Mouse (Mus musculus): ENCODE measurements around the gene Crocc2. TPM values are rescaled to one million over a fixed set of nuclear protein-coding genes. Genes with fewer than 3 reads are reported as not detected.

Gene Crocc2
- polyA plus RNA-seq, 1 experiment from 2014 or later = 0.33 TPM

DNA sequence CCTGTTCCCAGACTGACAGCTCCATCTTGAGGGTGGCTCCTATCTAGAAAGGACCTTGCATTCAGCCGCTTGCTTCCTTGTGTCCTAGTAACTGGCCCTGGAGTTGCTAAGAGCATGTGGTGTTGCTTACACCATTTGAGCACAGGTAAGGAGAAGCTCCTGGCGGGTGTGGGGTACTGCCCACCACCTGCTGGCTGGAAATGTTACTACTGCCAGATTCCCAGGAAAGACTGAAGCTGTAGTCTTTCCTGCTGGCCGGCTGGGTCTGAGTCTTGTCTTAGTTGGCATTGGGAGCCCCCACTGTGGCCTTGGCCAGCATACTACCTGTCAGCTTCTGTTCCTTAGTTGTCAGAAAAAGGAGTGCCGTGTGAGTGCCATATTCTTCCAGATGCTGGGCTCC, 69.7 kb downstream of the Crocc2 start:
- 49% methylated on average over 4 of the region's 4 CpGs for WGBS

DNA sequence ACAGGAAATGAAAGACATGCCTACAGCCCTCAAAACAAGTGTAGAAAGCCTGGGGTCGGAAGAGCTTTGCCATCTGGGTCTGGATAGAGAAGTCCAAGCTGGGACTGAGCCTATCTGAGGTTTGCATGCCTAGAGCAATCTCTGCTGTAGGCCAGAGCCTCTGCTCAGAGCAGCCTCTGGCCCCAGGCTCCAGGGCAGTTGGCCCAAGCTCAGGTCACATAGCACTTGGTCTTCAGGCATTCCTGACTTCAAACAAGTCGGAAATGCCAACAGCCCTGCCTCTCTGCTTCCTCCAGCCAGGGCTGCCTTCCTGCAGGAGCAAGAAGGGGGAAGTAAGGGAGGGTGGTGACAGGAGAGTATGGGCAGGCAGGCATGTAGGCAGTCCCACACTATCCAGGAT, 77.4 kb downstream of the Crocc2 start:
- Histone ChIP-seq H3K27ac (no peak overlapping the region), H3K9ac (replicated peaks) (no peak overlapping the region)
- WGBS = 44% methylated on average over 2 of the region's 2 CpGs

More for the DNA sequence above, 69.7 kb downstream of the Crocc2 start:
- H3K4me3 ChIP-seq (replicated peaks) = peak overlapping the region; percentile 74
- no peak overlapping the region for H3K9ac ChIP-seq (replicated peaks)
- no peak overlapping the region for H3K27ac ChIP-seq
- H3K36me3 ChIP-seq = peaks cover 37% of the 10 kb centered on the region
- no peak for ATAC-seq (ENCODE audit: insufficient number of reproducible peaks, insufficient read depth, low FRiP score, low TSS enrichment, low read depth)
- H3K9me3 ChIP-seq = no peaks in the 10 kb centered on the region
- H3K27me3 ChIP-seq = peaks cover 19% of the 10 kb centered on the region
- H3K4me2 ChIP-seq = peak overlapping the region; percentile 95
- H3K4me1 ChIP-seq (replicated peaks) = peaks cover 61% of the 10 kb centered on the region

DNA sequence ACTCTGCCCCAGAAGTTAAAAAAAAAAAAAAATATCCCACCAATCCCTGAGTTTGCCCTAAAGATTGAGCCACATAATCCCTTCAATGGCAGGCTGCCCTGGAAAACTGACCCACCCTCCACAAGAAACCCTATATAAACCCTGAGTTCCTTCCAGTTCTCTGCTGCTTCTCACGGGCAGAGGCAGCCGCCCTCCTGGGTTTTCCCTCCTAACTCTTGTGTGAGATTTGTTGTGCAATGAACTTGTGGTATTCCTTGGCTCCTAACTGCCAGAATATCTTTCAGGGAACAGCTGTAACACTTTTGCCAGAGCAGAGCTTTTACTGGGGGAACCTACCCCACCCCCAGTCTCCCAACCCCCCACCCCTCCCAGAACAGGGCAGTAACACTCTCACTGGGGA, 84.1 kb downstream of the Crocc2 start:
- Histone ChIP-seq H3K36me3 (peaks cover 18% of the 10 kb centered on the region; the same call in 1 of the 2 replicates), H3K27ac (peak overlapping the region; percentile 53; the same call in 1 of the 2 replicates), H3K9ac (replicated peaks) (no peak overlapping the region), H3K27me3 (no peaks in the 10 kb centered on the region), H3K4me1 (replicated peaks) (peaks cover 39% of the 10 kb centered on the region), H3K4me3 (replicated peaks) (no peak overlapping the region), H3K4me2 (0 out of 2 replicates have a peak overlapping the region, but pooled peaks have one; percentile 2), H3K9me3 (no peaks in the 10 kb centered on the region)
- no peak for ATAC-seq (ENCODE audit: insufficient number of reproducible peaks, insufficient read depth, low FRiP score, low TSS enrichment, low read depth)
- 22% methylated on average over 2 of the region's 2 CpGs for WGBS

More for the DNA sequence above, 77.4 kb downstream of the Crocc2 start:
- peaks cover 14% of the 10 kb centered on the region for H3K4me1 ChIP-seq (replicated peaks)
- H3K27me3 ChIP-seq = no peaks in the 10 kb centered on the region
- no peak overlapping the region for H3K4me3 ChIP-seq (replicated peaks)
- 0 out of 2 replicates have a peak, but pooled peaks have one; percentile 37 for ATAC-seq (ENCODE audit: insufficient number of reproducible peaks, insufficient read depth, low FRiP score, low TSS enrichment, low read depth)
- no peaks in the 10 kb centered on the region for H3K9me3 ChIP-seq
- no peak overlapping the region for H3K4me2 ChIP-seq
- H3K36me3 ChIP-seq = peaks cover 54% of the 10 kb centered on the region

DNA sequence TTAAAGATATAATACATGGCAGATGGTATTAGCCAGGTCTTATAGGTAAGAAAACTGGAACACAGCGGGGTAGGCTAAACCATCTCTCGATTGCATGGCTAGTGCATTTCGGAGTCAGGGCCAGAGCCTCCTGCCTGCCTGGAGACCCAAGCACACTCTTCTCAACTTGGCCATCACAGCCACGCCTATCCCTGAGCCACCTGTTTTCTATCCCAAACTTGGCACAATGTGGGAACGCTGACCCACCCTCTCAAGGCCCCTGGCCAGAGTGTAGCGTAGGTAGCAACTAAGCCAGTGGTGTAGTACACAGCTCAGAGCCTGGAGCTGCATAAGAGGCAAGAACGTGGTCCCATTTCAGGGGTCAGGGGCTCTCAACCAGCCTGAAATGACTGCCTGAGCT, 87.2 kb downstream of the Crocc2 start:
- Histone ChIP-seq H3K4me3 (replicated peaks) (no peak overlapping the region), H3K36me3 (peaks cover 47% of the 10 kb centered on the region), H3K4me2 (no peak overlapping the region), H3K27ac (no peak overlapping the region), H3K9me3 (no peaks in the 10 kb centered on the region), H3K9ac (replicated peaks) (no peak overlapping the region), H3K4me1 (replicated peaks) (peaks cover 39% of the 10 kb centered on the region), H3K27me3 (no peaks in the 10 kb centered on the region)
- ATAC-seq (ENCODE audit: insufficient number of reproducible peaks, insufficient read depth, low FRiP score, low TSS enrichment, low read depth) = no peak
- 87% methylated on average over 7 of the region's 7 CpGs for WGBS

DNA sequence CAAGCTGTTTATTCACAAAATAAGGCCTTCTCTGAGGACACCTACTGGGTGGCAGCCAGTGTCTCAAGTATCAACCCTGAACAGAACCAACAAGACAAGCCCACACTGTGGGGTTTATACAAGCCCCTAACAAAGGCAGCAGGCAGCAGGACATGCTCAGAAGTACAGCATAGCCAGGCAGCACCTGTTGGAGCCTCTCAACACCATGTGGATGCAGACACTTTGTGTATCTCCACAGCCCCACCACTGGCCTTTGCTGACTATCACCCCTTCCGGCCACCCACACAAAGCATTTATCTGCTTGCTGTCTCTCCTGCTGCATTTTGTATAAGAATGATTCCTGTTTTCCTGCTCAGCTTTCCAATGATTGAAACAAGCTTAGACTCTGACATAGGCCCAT, 89.0 kb downstream of the Crocc2 start:
- ATAC-seq (ENCODE audit: insufficient number of reproducible peaks, insufficient read depth, low FRiP score, low TSS enrichment, low read depth) = no peak
- no peak overlapping the region for H3K9ac ChIP-seq (replicated peaks)
- H3K27ac ChIP-seq = no peak overlapping the region
- H3K4me2 ChIP-seq = no peak overlapping the region
- H3K27me3 ChIP-seq = no peaks in the 10 kb centered on the region
- H3K4me1 ChIP-seq (replicated peaks) = peaks cover 26% of the 10 kb centered on the region
- no peaks in the 10 kb centered on the region for H3K9me3 ChIP-seq
- 87% methylated on average over 1 of the region's 1 CpGs for WGBS
- peaks cover 62% of the 10 kb centered on the region for H3K36me3 ChIP-seq
- no peak overlapping the region for H3K4me3 ChIP-seq (replicated peaks)

DNA sequence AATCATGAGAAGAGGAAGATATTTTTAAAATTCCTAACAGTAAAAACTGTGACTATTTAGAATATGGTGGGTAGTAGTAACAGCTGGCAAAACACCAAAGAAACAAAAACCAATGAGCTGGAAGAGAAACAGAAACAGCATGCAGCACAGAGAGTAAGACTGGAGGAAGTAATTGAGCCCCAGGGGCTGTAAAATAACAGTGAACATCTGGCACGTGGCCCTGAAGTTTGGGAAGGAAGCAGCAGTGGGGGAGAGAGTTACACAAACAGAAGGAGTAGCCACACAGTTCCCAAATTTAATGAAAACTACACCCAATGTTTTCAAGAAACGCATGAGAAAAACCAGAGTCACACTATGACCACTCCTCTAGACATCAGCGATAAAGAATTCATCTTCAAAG, 98.7 kb downstream of the Crocc2 start:
- Histone ChIP-seq H3K27ac (no peak overlapping the region; the same call in 1 of the 2 replicates), H3K27me3 (no peaks in the 10 kb centered on the region), H3K9me3 (no peaks in the 10 kb centered on the region), H3K4me1 (replicated peaks) (peaks cover 14% of the 10 kb centered on the region), H3K36me3 (peaks cover 56% of the 10 kb centered on the region), H3K9ac (replicated peaks) (no peak overlapping the region), H3K4me3 (replicated peaks) (no peak overlapping the region), H3K4me2 (no peak overlapping the region)
- ATAC-seq (ENCODE audit: insufficient number of reproducible peaks, insufficient read depth, low FRiP score, low TSS enrichment, low read depth) = no peak; the same call in 1 of the 2 replicates
- 30% methylated on average over 3 of the region's 3 CpGs for WGBS

DNA sequence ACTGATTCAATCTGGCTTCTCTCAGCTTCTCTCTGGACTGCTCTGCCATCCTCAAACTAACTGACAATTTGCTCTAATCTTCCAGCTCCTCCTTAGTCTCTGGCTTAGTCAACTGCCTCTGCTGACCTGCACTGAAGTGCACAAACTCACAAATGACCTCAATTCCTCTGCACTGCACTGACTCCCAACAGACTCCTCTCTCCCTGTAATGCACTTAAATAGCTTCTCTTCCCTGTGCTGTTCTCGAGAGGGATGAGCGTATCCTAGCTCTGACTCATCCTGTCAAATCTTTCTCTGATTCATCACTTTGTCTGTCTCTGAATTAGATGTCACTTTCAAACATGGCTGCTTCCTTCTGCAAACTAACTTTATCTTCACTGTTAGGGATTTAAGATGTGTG, 99.7 kb downstream of the Crocc2 start:
- no peaks in the 10 kb centered on the region for H3K27me3 ChIP-seq
- H3K4me3 ChIP-seq (replicated peaks) = no peak overlapping the region
- ATAC-seq (ENCODE audit: insufficient number of reproducible peaks, insufficient read depth, low FRiP score, low TSS enrichment, low read depth) = no peak
- H3K27ac ChIP-seq = no peak overlapping the region
- 91% methylated on average over 2 of the region's 2 CpGs for WGBS
- H3K9me3 ChIP-seq = no peaks in the 10 kb centered on the region
- peaks cover 14% of the 10 kb centered on the region for H3K4me1 ChIP-seq (replicated peaks)
- peaks cover 56% of the 10 kb centered on the region for H3K36me3 ChIP-seq
- H3K4me2 ChIP-seq = no peak overlapping the region
- H3K9ac ChIP-seq (replicated peaks) = no peak overlapping the region

DNA sequence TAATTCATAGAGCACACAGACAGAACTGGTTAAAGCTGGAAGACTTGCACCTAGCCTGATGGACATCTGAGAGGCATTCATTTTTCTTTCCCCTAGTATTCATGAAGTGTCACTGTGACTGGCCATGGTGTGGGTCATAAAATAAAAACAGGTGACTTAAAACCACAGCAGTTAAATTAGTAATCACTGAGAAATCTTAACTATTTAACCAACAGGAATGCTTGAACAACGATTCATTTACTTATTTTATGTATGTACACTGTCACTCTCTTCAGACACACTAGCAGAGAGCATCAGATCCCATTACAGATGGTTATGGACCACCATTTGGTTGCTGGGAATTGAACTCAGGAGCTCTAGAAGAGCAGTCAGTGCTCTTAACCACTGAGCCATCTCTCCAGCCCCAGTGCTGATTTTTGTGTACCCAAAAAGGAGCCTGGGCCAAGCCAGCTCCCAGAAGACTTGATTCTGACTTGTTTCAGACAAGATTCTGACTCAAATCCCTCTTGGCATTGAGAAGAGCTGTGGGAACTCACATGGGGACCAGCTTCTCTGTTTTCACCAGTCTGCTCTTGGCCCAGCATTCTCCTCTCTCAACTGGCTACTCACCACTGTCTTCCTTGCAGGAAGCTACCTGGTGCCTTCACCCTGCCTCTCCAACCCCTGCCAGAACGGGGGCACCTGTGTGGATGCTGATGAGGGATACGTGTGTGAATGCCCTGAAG, 102.2 kb downstream of the Crocc2 start:
- no peak overlapping the region for H3K4me3 ChIP-seq (replicated peaks)
- no peaks in the 10 kb centered on the region; the same call in 1 of the 2 replicates for H3K9me3 ChIP-seq
- H3K9ac ChIP-seq (replicated peaks) = no peak overlapping the region
- ATAC-seq (ENCODE audit: insufficient number of reproducible peaks, insufficient read depth, low FRiP score, low TSS enrichment, low read depth) = no peak
- peaks cover 14% of the 10 kb centered on the region for H3K4me1 ChIP-seq (replicated peaks)
- no peak overlapping the region for H3K4me2 ChIP-seq
- WGBS = 69% methylated on average over 3 of the region's 3 CpGs
- H3K27me3 ChIP-seq = no peaks in the 10 kb centered on the region
- H3K27ac ChIP-seq = no peak overlapping the region
- peaks cover 60% of the 10 kb centered on the region for H3K36me3 ChIP-seq

DNA sequence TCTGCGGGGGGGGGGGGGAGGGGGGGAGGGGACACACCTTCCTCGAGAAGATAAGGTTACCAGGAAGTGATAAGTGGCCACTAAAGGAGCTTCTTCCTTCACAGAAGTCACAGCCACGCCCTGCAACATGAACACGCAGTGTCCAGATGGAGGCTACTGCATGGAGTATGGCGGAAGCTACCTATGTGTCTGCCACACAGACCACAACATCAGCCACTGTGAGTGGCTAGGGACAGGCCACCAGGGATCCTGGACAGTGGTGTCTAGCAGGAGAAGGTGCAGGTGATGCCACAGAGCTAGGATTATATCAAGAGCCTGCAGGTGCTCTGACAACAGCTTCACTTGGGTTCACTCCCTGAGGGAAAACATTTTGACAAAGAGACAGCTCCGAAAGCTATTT, 103.2 kb downstream of the Crocc2 start:
- no peaks in the 10 kb centered on the region; the same call in 1 of the 2 replicates for H3K9me3 ChIP-seq
- H3K27me3 ChIP-seq = no peaks in the 10 kb centered on the region
- no peak overlapping the region for H3K4me3 ChIP-seq (replicated peaks)
- no peak overlapping the region for H3K27ac ChIP-seq
- H3K4me1 ChIP-seq (replicated peaks) = peaks cover 8% of the 10 kb centered on the region
- H3K4me2 ChIP-seq = no peak overlapping the region
- no peak overlapping the region for H3K9ac ChIP-seq (replicated peaks)
- no peak for ATAC-seq (ENCODE audit: insufficient number of reproducible peaks, insufficient read depth, low FRiP score, low TSS enrichment, low read depth)
- peaks cover 67% of the 10 kb centered on the region for H3K36me3 ChIP-seq
- 59% methylated on average over 6 of the region's 6 CpGs for WGBS

DNA sequence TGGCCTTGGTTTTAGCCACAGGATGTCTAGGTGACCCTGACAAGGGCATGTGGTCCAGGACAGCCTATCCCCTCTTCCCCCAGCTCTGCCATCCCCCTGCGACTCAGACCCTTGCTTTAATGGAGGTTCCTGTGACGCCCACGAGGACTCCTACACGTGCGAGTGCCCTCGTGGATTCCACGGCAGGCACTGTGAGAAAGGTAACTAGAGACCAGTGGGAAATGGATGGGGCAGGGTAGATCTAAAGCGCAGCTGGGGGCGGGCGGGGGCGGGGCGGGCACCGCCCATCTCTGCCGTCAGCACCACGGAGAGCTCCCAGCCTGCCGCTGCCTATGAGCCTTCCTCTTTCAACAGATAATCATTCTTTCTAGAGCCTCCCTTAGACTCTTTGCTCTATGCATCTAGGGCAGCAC, 103.9 kb downstream of the Crocc2 start:
- no peak overlapping the region for H3K4me3 ChIP-seq (replicated peaks)
- no peaks in the 10 kb centered on the region; the same call in 1 of the 2 replicates for H3K9me3 ChIP-seq
- no peak overlapping the region for H3K4me2 ChIP-seq
- no peak overlapping the region for H3K9ac ChIP-seq (replicated peaks)
- 2% methylated on average over 16 of the region's 16 CpGs for WGBS
- peaks cover 3% of the 10 kb centered on the region for H3K4me1 ChIP-seq (replicated peaks)
- ATAC-seq (ENCODE audit: insufficient number of reproducible peaks, insufficient read depth, low FRiP score, low TSS enrichment, low read depth) = peak; percentile 43; the same call in 1 of the 2 replicates
- no peak overlapping the region for H3K27ac ChIP-seq
- H3K27me3 ChIP-seq = 0 out of 2 replicates have a peak, but pooled peaks cover 2% of the 10 kb centered on the region
- peaks cover 71% of the 10 kb centered on the region for H3K36me3 ChIP-seq

DNA sequence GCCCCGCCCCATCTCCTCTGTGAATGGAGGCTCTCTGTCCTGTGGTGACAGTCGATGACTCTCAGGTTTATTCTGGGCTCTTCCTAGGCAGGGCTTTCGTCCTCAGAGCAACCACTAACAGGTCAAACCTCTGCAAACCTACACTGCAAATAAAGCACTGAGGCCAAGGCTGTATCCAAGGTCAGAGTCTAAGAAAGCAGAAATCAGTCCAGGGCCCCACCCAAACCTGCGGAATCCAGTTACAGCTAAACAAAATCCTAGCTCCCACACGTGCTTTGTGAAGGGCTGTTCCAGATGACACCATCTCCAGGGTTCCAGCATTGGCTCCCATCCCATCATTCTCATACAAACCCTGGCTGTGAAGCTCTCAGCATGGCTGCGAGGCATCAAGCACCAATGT, 107.0 kb downstream of the Crocc2 start:
- H3K27me3 ChIP-seq = 0 out of 2 replicates have a peak, but pooled peaks cover 2% of the 10 kb centered on the region
- H3K9me3 ChIP-seq = no peaks in the 10 kb centered on the region; the same call in 1 of the 2 replicates
- WGBS = 83% methylated on average over 6 of the region's 6 CpGs
- H3K9ac ChIP-seq (replicated peaks) = no peak overlapping the region
- no peak overlapping the region for H3K27ac ChIP-seq
- H3K36me3 ChIP-seq = peaks cover 69% of the 10 kb centered on the region
- no peak overlapping the region for H3K4me2 ChIP-seq
- no peak for ATAC-seq (ENCODE audit: insufficient number of reproducible peaks, insufficient read depth, low FRiP score, low TSS enrichment, low read depth)
- H3K4me1 ChIP-seq (replicated peaks) = peaks cover 7% of the 10 kb centered on the region
- no peak overlapping the region for H3K4me3 ChIP-seq (replicated peaks)
